Mouse (Mus musculus) lung, adult 2 months (tissue): ENCODE data around the gene Myb.

Source experiments
- CTCF ChIP-seq: fragments of 200-500 bp; IDR thresholded peaks from 2 replicates; pipeline ENCODE4 v1.5.1; 2011; ENCODE audit warnings: mild to moderate bottlenecking, low read length, control low read depth; ENCODE audit not compliant: insufficient read depth
- POLR2A ChIP-seq: fragments of 200-500 bp; IDR thresholded peaks from 2 replicates; pipeline ENCODE4 v1.6.1; 2011; ENCODE audit warnings: low read depth, mild to moderate bottlenecking, control low read depth, low read length, borderline replicate concordance; ENCODE audit errors: extremely low read depth

GRCm38 (mm10) chr10:21189275-21189601 is 28.5 kb upstream of the Myb start:
- TF ChIP-seq CTCF (no peak), POLR2A (no peak)
